Mouse (Mus musculus) ovary, postnatal 14 days (tissue): ENCODE measurements at regions not wholly inside any gene's neighbourhood (a gene's known extent, or its start where the extent isn't known, plus 50 kb on each side); places are given as distances from the start of the nearest gene placed in this dataset.

Experiments
- DNase-seq: peaks from one replicate; pipeline ENCODE4 v3.0.0; 2022; ENCODE audit warnings: low spot score

- no peak for DNase-seq
These were observed 59.7 kb upstream of the Abca1 start for GRCm38 (mm10) chr4:53219351-53219750.

DNA sequence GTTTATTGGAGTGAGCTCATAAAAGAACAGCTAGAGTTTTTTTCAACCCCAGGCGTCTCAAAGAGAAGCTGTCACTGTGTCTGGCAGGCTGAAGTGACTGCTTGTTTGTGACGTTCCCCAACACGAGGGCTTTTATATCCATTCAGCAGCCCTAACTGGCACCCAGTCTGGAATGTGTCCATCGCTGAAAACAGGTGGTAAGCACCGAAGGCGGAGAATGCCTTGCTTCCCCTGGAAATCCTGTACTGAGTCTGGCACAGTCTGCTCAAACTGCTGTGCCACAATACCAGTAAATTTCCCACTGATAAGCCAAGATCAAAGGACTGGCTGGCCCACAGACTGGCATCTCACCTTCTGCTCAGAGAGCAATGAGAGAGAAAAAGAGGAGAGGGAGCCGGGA lies 59.1 kb upstream of the Abca1 start:
- DNase-seq = no peak

GRCm38 (mm10) chr4:53218291-53218640 lies 58.6 kb upstream of the Abca1 start:
- no peak for DNase-seq

DNA sequence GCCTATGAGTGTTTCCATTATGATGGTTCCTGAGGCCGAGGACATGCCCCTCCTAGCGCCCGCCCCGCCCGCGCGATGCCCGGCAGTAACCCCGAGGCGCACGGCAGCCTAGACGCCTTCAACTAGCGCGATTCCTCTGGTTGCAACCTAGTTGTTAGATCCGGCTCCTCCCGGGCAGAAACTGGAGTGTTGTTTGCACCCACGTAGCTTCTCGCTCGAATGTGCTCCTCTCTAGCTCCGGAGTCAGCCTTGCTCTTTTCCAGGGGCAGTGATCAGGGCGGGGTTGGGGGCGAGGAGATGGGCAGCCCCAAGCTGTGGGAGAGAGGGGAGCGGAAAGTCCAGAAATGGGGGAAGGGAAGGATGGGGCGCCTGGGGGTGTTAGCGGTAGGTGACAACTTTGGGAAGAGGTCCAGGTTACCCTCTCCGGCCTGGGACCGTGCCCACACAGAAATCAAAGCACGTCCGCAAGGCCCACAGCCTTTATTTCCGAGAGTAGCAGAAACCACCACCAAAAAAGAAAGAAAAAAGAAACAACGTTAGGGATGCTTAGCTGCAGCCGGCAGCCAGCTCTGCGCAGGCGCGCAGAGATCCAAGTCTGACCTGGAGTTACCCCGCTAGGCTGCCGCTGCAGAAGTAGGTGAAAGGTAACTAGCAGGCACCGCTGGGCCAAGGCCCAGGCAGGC lies 58.1 kb upstream of the Abca1 start:
- DNase-seq = peak; percentile 56

- DNase-seq = no peak
These were observed 52.8 kb upstream of the Abca1 start for GRCm38 (mm10) chr4:53212541-53212940.

DNA sequence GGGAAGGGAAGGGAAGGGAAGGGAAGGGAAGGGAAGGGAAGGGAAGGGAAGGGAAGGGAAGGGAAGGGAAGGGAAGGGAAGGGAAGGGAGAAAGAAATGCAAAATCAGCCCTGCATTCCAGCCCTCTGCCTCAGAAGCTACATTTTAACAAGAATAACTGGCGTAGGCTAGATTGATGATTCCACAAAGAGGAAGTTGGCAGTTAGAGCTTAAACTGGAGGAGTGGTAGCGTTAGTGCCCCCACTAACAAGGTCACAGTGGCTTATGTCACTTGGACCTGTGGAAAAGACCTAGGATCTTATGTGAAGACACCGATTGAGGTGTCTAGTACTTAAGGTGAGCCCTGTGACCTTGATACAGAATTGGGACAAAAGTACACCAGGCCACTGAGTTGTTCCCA lies 51.0 kb upstream of the Abca1 start:
- no peak for DNase-seq
